Mouse (Mus musculus) frontal cortex, adult (tissue): ENCODE data around the gene Atm.

ENCODE experiments used
- ATAC-seq: cut with Nextera tagmentation; 2 replicates; pipeline ENCODE4 v1.9.2; 2017; ENCODE audit warnings: mild to moderate bottlenecking, moderate library complexity, mixed read lengths; ENCODE audit not compliant: low TSS enrichment

The Atm gene

GRCm38 (mm10) chr9:53408953-53409361 lies 127.6 kb downstream of the Atm start:
- ATAC-seq = no peak

GRCm38 (mm10) chr9:53408548-53408947 lies 128.0 kb downstream of the Atm start:
- no peak for ATAC-seq

- ATAC-seq = peak; percentile 97
Measured at GRCm38 (mm10) chr9:53404753-53405722, 131.5 kb downstream of the Atm start.

GRCm38 (mm10) chr9:53404050-53404752 lies 132.3 kb downstream of the Atm start:
- ATAC-seq = no peak

- ATAC-seq = no peak
Measured at GRCm38 (mm10) chr9:53402991-53403390, 133.5 kb downstream of the Atm start.

- ATAC-seq = no peak
Measured at GRCm38 (mm10) chr9:53402291-53402711, 134.2 kb downstream of the Atm start, which contains the start of gene 4930550C14Rik. Gene 4930550C14Rik, plus strand, starts transcription at chr9:53402325.

- no peak for ATAC-seq
Measured at GRCm38 (mm10) chr9:53401146-53401545, 135.4 kb downstream of the Atm start.

GRCm38 (mm10) chr9:53400696-53401095 lies 135.8 kb downstream of the Atm start:
- ATAC-seq = no peak

- ATAC-seq = peak; percentile 51; the same call in 1 of the 2 replicates
Measured at GRCm38 (mm10) chr9:53399537-53399936, 137.0 kb downstream of the Atm start.

GRCm38 (mm10) chr9:53398388-53398700 lies 138.2 kb downstream of the Atm start:
- ATAC-seq = peak; percentile 58

GRCm38 (mm10) chr9:53397685-53398387 lies 138.7 kb downstream of the Atm start:
- ATAC-seq = peak; percentile 55; the same call in 1 of the 2 replicates

GRCm38 (mm10) chr9:53390136-53390535 lies 146.4 kb downstream of the Atm start:
- ATAC-seq = no peak
